Mouse (Mus musculus) ES-CJ7 (cell line): ENCODE measurements around the gene Gm10282.

Experiments
- DNase-seq: peaks from one replicate; pipeline ENCODE4 v3.0.0; 2011; ENCODE audit warnings: low read depth, low spot score

Gm10282 gene

GRCm38 (mm10) chr8:72298928-72299327, 6.1 kb downstream of the Gm10282 start:
- no peak for DNase-seq

DNA sequence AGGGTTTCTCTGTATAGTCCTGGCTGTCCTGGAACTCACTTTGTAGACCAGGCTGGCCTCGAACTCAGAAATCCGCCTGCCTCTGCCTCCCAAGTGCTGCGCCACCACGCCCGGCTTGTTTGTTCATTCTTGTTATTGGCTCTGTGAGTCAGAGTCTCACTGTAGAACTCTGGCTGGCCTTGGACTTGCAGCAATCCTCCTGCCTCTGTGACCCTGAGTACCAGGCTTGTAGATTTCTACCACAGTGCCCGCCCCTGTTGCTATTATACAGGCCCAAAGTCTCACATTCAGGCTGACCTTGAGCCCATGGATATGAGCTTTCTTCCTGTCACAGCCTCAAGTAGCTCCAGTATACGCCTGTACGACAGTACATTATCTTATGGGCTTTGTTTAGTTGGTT, 8.5 kb downstream of the Gm10282 start:
- DNase-seq = no peak

DNA sequence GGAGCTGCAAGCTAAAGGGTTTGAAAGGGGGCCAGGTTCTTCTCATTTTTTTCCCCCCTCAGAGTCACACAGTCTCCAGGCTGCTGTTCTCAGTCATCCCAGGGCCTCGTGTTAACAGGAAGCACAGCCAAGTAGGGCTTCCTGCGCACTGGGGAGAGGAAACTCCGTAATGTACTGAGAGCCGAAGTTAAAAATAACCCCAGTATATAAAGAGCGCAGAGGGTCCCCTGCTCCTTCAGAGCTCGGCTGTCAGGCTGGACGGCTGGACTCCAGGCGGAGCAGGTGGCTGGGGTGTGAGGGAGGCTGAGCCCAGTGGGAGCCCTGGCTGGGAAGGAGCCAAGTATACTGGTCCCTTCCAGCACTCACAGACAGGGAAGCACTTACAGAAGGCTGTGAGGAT, 9.4 kb downstream of the Gm10282 start:
- DNase-seq = no peak

DNA sequence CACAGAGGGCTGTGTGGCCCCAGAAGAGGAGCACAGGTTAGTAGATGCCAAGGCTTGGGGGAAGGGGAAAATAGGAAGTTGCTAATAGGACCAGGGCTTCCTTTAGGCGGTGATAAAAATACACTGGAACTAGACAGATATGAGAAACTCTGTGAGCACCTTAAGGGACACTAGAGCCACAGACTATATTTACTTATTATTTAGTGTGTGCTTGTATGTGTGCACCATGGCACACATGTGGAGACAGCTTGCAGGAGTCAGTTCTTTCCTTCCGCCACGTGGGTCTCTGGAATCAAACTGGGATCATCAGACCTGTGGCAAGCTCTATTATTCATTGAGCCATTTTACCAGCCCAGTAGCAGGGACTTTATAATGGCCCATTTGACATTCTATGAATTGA, 9.9 kb downstream of the Gm10282 start:
- no peak for DNase-seq

DNA sequence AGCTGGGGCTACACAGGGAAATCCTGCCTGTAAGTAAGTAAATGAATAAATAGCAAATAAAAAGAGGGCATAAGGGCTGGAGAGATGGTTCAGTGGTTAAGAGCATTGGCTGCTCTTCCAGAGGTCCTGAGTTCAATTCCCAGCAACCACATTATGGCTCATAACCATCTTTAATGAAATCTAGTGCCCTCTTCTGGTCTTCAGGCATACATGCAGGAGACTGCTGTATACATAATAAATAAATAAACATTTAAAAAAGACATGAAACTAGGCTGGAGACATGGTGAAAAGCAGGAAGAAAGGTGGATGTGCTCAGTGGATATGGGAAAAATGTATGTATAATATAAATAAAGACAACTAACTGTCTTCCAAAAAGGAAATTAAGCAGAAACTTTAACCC, 11.8 kb downstream of the Gm10282 start:
- DNase-seq = no peak

DNA sequence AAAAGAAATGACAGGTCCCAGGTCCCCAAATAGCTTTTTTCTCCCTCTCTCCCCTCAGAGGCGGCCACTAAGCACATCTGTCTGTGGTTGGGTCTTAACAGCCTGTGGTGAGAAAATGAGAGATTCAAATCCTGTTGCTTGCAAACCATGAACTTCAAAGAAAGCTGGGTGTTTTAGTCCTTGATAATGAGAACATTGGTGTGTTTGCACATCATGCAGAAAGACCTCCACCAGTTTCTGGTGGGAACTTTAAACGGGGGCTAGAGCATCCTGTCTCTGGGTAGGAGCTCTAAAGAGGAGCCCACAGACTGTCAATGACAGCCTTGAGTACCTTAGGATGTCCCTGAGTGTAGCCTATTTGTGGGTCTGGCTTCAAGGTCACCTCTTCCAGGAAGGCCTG, 14.0 kb downstream of the Gm10282 start:
- DNase-seq = no peak

- no peak for DNase-seq
Measured at GRCm38 (mm10) chr8:72289051-72289450, 16.0 kb downstream of the Gm10282 start.

GRCm38 (mm10) chr8:72285285-72285684, 19.8 kb downstream of the Gm10282 start:
- no peak for DNase-seq

DNA sequence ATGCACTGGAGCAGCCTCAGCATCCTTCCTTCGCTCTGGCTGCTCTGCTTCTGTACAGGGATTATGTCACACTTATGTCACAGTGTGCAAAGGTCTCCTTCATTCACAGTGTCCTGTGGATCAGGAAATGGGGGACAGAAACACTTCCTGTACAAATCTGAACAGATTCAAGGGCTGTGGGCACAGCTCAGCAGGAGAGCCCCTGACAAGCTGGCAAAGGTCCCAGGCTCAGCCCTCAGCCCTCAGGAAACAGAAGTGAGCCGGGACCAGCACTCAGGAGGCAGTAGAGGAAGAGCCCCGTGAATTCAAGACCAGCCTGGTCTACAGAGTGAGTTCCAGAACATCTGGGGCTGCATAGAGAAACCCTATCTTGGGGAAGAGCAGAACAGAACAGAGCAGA, 23.4 kb downstream of the Gm10282 start:
- DNase-seq = no peak

GRCm38 (mm10) chr8:72279151-72279550, 25.9 kb downstream of the Gm10282 start:
- peak; percentile 43 for DNase-seq

DNA sequence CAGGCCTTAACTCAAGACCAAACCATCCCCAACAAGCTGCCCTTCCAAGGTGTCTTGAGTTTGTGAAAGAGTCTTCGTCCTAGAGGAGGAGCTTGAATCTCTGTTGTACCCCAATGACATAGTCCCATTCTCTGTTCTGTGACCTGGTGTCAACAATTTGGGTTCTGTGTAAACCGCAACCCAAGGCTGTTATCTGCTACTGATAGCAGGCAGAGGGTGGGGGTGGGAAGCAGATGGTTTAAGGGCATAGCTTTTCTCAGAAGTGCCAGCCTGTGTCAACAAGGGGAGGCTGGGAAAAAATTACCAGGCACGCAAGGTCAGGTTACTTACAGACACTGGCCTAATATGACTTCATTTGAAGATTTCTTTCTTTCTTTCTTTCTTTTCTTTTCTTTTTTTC, 27.8 kb downstream of the Gm10282 start:
- no peak for DNase-seq

- no peak for DNase-seq
Measured at GRCm38 (mm10) chr8:72273807-72274206, 31.3 kb downstream of the Gm10282 start.

DNA sequence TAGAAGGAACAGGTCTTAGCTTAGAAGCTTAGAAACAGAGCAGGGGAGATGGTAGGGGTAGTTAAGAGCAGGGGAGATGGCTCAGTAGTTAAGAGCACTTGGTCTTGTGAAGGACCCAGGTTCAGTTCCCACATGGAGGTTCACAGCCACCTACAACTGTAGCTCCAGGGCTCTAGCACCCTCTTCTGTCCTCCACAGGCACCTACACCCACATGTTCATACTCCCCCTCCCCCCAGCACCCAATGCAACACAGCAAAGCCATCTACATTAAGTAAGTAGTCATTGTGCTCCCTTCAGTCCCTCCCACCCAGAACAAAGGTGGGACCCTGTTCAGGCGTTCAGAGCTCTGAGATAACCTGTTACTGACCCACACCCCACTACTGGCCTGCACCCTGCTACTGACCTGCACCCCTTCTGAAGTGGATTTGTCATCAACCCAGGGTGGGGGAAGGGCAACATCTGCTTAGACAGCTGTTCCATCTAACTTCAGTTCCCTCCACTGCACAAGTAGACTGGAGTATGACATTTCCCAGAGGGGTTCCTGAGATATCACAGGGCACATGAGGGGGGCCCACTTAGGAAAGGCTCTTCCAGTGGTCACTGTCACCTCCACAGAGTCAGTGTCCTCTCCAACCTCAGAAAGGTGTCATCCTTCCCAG, 31.8 kb downstream of the Gm10282 start:
- peak; percentile 65 for DNase-seq

DNA sequence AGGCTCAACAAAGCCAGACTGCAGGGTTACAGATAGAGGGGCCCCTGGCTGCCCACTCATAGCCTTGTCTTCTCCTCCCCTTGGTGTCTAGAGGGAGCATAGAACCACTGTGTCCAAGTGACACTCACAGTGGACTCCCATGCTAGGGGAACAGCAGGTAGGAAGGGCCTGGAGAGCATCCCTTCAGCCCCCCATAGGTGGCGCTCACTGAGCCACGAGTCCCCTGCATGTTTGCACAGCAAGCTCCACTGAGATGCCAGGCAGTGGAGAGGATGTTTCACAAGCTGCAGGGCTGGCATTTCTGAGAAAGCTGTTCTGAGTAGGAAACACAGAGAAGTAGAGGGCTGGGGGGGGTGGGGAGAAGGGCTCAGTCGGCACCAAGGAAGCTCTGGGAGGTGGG, 32.7 kb downstream of the Gm10282 start:
- DNase-seq = peak; percentile 94

- peak; percentile 88 for DNase-seq
Measured at GRCm38 (mm10) chr8:72271691-72272090, 33.4 kb downstream of the Gm10282 start.

DNA sequence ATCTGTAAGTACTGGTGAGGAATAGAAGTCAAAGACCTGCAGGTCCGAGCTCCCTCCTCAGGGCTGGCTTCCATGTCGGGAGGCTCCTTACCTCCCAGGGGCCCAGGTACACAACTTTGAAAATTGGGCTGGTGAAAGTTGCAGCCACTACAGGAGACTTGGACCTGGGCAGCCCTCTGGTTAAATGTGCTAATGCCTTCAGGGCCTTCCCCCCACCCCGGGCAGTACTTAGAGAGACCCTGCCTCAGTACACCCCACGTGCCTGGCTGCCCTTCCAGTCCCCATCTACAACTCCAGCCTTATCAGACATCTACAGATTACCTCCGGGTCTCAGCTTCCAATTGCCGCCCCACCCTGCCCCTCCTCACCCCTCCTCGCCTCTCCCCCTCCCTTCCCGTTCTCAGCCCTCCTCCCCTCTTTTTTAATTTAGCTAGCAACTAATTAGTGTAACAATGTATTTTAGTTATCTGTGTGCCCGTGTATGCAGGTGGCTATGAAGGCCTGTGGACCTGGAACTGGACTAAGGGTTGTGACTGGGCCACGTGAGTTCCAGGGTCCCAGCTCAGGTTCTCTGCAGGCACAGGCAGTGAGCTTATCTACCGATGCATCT, 33.9 kb downstream of the Gm10282 start:
- peak; percentile 76 for DNase-seq

DNA sequence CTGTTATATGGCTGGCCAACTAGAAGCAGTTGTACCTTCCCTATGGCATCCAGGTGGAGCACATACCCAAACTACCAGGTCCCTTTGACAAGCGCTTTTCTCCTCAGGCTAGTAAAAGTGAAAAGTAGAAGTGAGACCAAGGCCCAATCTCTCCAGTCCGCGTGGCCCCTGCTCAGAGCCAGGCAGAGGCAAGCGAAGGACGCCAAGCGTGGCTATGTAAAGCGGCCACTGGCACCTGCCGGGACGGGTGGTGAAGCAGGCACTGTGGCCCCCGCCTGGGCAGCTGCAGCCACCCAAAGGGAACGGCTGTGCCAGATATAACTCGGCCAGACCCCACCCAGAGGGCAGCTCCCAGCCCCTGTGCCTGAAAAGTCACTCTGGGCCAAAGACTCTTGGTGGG, 34.5 kb downstream of the Gm10282 start:
- no peak for DNase-seq

- DNase-seq = no peak
Measured at GRCm38 (mm10) chr8:72268356-72268755, 36.7 kb downstream of the Gm10282 start.

GRCm38 (mm10) chr8:72267106-72267505, 38.0 kb downstream of the Gm10282 start:
- no peak for DNase-seq

DNA sequence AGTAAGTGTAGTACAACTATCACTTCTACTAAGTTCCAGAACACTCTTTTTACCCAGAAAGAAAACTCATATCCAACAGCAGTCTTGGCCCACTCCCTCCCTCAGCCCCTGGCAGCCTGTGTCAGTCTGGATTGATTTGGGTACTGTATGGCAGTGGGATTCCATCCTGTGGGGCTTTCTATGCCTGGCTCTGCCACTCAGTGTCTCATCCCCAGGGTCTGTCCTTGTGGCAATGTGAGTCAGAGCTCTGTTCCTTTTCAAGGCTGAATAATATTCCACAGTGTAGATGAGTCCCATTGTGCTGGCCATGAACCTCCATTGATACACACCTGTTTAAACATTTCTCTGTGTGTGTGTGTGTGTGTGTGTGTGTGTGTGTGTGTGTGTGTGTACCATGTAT, 38.4 kb downstream of the Gm10282 start:
- no peak for DNase-seq

DNA sequence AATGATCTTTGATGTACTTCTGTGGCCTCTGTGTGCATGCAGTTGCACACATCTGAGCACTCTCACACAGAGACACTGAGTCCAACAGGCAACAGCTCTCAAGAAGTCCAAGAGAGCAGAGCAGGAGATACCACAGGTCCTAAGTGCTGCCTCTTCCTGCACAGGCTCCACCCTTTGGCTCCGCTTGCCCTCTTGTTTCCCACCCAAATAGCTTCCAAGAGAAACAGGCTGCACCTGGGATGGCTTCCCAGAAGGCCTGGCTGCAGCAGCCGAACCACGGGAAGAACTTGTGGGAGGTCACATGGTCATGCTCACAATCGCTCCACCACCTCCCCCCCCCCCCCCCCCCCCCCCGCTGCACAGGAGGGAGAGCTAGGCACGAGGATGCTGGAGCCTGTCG, 39.7 kb downstream of the Gm10282 start:
- peak; percentile 58 for DNase-seq

DNA sequence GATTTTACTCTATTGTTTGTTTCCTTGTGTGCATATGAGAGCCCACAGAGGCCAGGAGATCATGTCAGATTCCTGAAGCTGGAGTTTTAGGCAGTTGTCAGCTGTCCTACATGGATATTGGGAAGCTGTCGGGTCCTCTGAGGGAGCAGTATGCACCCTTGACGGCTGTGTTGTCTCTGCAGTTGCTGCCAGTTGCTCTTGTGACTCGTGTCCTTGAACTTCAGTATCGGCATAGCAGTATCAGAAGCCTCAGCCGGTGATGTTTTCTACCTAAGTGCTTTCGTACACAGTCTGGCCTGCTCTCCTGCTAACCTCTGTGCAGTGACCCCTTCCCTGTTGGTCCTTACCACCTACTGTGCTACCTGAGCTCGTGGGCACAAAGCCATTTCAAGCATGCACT, 41.6 kb downstream of the Gm10282 start:
- DNase-seq = no peak

GRCm38 (mm10) chr8:72262756-72263155, 42.3 kb downstream of the Gm10282 start:
- DNase-seq = no peak

GRCm38 (mm10) chr8:72261872-72262271, 43.2 kb downstream of the Gm10282 start:
- peak; percentile 66 for DNase-seq
